Mouse (Mus musculus) cortical plate, adult 2 months (tissue): ENCODE measurements around the gene Bsdc1.

ENCODE experiments used
- CTCF ChIP-seq: fragments of 200-500 bp; IDR thresholded peaks from 2 replicates; pipeline ENCODE4 v1.5.1; 2011; ENCODE audit warnings: mild to moderate bottlenecking, control low read depth, low read length; ENCODE audit not compliant: insufficient read depth; ENCODE audit errors: extremely low read depth
- POLR2A ChIP-seq: fragments of 200-500 bp; IDR thresholded peaks from 2 replicates; pipeline ENCODE4 v1.6.1; 2011; ENCODE audit warnings: mild to moderate bottlenecking, low read length, control low read depth; ENCODE audit not compliant: insufficient read depth; ENCODE audit errors: extremely low read depth

DNA sequence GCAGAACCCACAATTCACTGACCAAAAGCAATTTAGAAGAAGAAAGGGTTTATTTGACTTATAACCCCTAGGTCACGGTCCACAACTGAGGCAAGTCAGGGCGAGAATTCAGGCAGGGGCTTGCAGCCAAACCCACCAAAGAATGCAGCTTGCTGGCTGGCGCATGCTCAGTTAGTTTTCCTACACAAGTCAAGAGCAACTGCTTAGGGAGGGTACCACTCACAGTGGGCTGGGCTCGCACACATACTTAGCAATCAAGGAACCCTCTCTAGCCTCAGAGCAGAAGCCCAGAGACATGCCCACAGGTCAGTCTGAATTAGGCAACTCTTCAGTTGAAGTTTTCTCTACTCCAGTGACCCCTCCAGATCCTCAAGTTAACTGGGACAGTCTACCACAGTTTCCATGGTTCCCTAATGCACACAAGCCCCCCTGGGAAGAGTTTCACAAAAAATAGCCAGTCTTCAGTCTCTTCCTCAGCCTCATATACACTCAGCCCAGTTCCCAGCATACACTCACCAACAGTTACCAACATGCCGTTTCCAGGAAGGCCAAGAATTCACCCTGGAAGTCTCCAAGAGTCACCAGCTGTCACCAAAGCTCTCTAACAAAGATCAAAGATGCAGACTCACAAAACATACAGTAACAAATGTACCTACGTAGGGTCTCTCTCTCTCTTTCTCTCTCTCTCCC, 49.5 kb downstream of the Bsdc1 start:
- TF ChIP-seq CTCF (no peak), POLR2A (no peak)
